In genomic region chr5:5008153-5008745, GRCm38 (mm10) we compare ENCODE assay signal across 27 mouse cellular contexts.
DNase-seq lines count a peak whose midpoint lies in the region; ATAC-seq and TF ChIP-seq lines count a peak whose summit lies in the region.
"Had no signal": no experiment of that assay in that cellular context is flagged by ENCODE, and none has a peak within 500 bp of the region (broad histone marks: within the 10 kb centered on the region; RNA-seq: fewer than 3 reads in every experiment).

No protein-coding gene starts in this region.

- TF ChIP-seq CTCF in liver, postnatal 0 days (IDR thresholded peaks at IDR 0.05; ENCODE audit: low read depth) = no peak

- no peak overlapping the region for H3K9ac ChIP-seq in midbrain, embryonic 11.5 days (ENCODE audit: low read length)
- no peak overlapping the region for H3K9ac ChIP-seq in forebrain, embryonic 14.5 days (ENCODE audit: low read length)
- H3K9ac ChIP-seq in midbrain, embryonic 13.5 days (replicated peaks) = no peak overlapping the region
- H3K9ac ChIP-seq in liver, postnatal 0 days (replicated peaks) = no peak overlapping the region
- H3K9ac ChIP-seq: embryonic facial prominence, embryonic 12.5 days; heart, embryonic 15.5 days; liver, embryonic 15.5 days had no signal

- peak overlapping the region; percentile 25 for H3K4me2 ChIP-seq in midbrain, embryonic 11.5 days
- H3K4me2 ChIP-seq in forebrain, embryonic 14.5 days (ENCODE audit: low read length) = 0 out of 2 replicates have a peak overlapping the region, but pooled peaks have one; percentile 14
- peak overlapping the region; percentile 27 for H3K4me2 ChIP-seq in midbrain, embryonic 13.5 days (replicated peaks)
- H3K4me2 ChIP-seq in liver, postnatal 0 days (ENCODE audit: low read depth, low read length) = no peak overlapping the region
- H3K4me2 ChIP-seq: embryonic facial prominence, embryonic 12.5 days; heart, embryonic 15.5 days; liver, embryonic 15.5 days had no signal

- no peak for TF ChIP-seq EP300 in liver, postnatal 0 days (IDR thresholded peaks at IDR 0.05; ENCODE audit: low read depth)

- no peaks in the 10 kb centered on the region for H3K36me3 ChIP-seq in midbrain, embryonic 11.5 days (ENCODE audit: control insufficient read depth, insufficient read depth, low read length)
- H3K36me3 ChIP-seq in midbrain, embryonic 10.5 days = peaks cover 5% of the 10 kb centered on the region; the same call in 1 of the 2 replicates
- H3K36me3 ChIP-seq in forebrain, embryonic 14.5 days (ENCODE audit: control insufficient read depth, insufficient read depth, low read length) = no peaks in the 10 kb centered on the region
- H3K36me3 ChIP-seq in midbrain, embryonic 13.5 days = peaks cover 4% of the 10 kb centered on the region; the same call in 1 of the 2 replicates
- H3K36me3 ChIP-seq in liver, postnatal 0 days (replicated peaks; ENCODE audit: insufficient read depth, low read length) = no peaks in the 10 kb centered on the region
- H3K36me3 ChIP-seq: embryonic facial prominence, embryonic 12.5 days; G1E; heart, embryonic 15.5 days; limb, embryonic 10.5 days; liver, embryonic 15.5 days had no signal

- peaks cover 11% of the 10 kb centered on the region; the same call in 1 of the 2 replicates for H3K4me1 ChIP-seq in midbrain, embryonic 11.5 days (ENCODE audit: control insufficient read depth, insufficient read depth, low read length)
- peaks cover 24% of the 10 kb centered on the region for H3K4me1 ChIP-seq in midbrain, embryonic 10.5 days
- peaks cover 10% of the 10 kb centered on the region for H3K4me1 ChIP-seq in forebrain, embryonic 14.5 days (ENCODE audit: control insufficient read depth, insufficient read depth, low read length)
- peaks cover 22% of the 10 kb centered on the region for H3K4me1 ChIP-seq in midbrain, embryonic 13.5 days (replicated peaks)
- no peaks in the 10 kb centered on the region for H3K4me1 ChIP-seq in liver, postnatal 0 days (ENCODE audit: insufficient read depth)
- H3K4me1 ChIP-seq: heart, embryonic 15.5 days; limb, embryonic 10.5 days; liver, embryonic 15.5 days had no signal

- no peaks in the 10 kb centered on the region for H3K9me3 ChIP-seq in midbrain, embryonic 11.5 days (ENCODE audit: control insufficient read depth, low read length)
- 0 out of 2 replicates have a peak, but pooled peaks cover 4% of the 10 kb centered on the region for H3K9me3 ChIP-seq in midbrain, embryonic 10.5 days (replicated peaks)
- H3K9me3 ChIP-seq in forebrain, embryonic 14.5 days (replicated peaks; ENCODE audit: control insufficient read depth, low read length) = no peaks in the 10 kb centered on the region
- H3K9me3 ChIP-seq in midbrain, embryonic 13.5 days = no peaks in the 10 kb centered on the region
- H3K9me3 ChIP-seq in liver, postnatal 0 days (ENCODE audit: low read length) = no peaks in the 10 kb centered on the region
- H3K9me3 ChIP-seq: embryonic facial prominence, embryonic 12.5 days; G1E; heart, embryonic 15.5 days; limb, embryonic 10.5 days; liver, embryonic 15.5 days had no signal

- peaks cover 46% of the 10 kb centered on the region for H3K27me3 ChIP-seq in midbrain, embryonic 11.5 days (ENCODE audit: control insufficient read depth, insufficient read depth, low read length)
- H3K27me3 ChIP-seq in midbrain, embryonic 10.5 days (ENCODE audit: low read depth, poor library complexity, severe bottlenecking) = peaks cover 81% of the 10 kb centered on the region
- H3K27me3 ChIP-seq in forebrain, embryonic 14.5 days (replicated peaks; ENCODE audit: control insufficient read depth, insufficient read depth, low read length) = no peaks in the 10 kb centered on the region
- peaks cover 54% of the 10 kb centered on the region for H3K27me3 ChIP-seq in midbrain, embryonic 13.5 days
- no peaks in the 10 kb centered on the region for H3K27me3 ChIP-seq in liver, postnatal 0 days (ENCODE audit: insufficient read depth, low read length)
- H3K27me3 ChIP-seq: CH12.LX; embryonic facial prominence, embryonic 12.5 days; heart, embryonic 15.5 days; liver, embryonic 15.5 days; Patski had no signal

- WGBS in midbrain, embryonic 11.5 days = 19% methylated on average over 4 of the region's 4 CpGs
- 37% methylated on average over 4 of the region's 4 CpGs for WGBS in midbrain, embryonic 10.5 days
- WGBS in forebrain, embryonic 14.5 days = 4% methylated on average over 4 of the region's 4 CpGs
- WGBS in midbrain, embryonic 13.5 days = 13% methylated on average over 4 of the region's 4 CpGs
- WGBS in liver, postnatal 0 days (ENCODE audit: insufficient replicate concordance) = 76% methylated on average over 4 of the region's 4 CpGs

- peak; percentile 75 for ATAC-seq in midbrain, embryonic 11.5 days (ENCODE audit: low FRiP score)
- no peak for ATAC-seq in forebrain, embryonic 14.5 days
- ATAC-seq in midbrain, embryonic 13.5 days = peak; percentile 43
- ATAC-seq in liver, postnatal 0 days = no peak
- ATAC-seq: Patski had no signal

- H3K4me3 ChIP-seq in midbrain, embryonic 11.5 days (ENCODE audit: low read depth, low read length) = no peak overlapping the region
- H3K4me3 ChIP-seq in midbrain, embryonic 10.5 days = no peak overlapping the region
- no peak overlapping the region for H3K4me3 ChIP-seq in forebrain, embryonic 14.5 days (ENCODE audit: low read depth, low read length)
- H3K4me3 ChIP-seq in midbrain, embryonic 13.5 days (replicated peaks) = 0 out of 2 replicates have a peak overlapping the region, but pooled peaks have one; percentile 2
- no peak overlapping the region for H3K4me3 ChIP-seq in liver, postnatal 0 days (ENCODE audit: low read depth, low read length)
- H3K4me3 ChIP-seq: embryonic facial prominence, embryonic 12.5 days; gastrocnemius, adult 2 months; heart, embryonic 15.5 days; limb, embryonic 10.5 days; liver, embryonic 15.5 days; myocyte had no signal

- peak; percentile 92 for DNase-seq in midbrain, embryonic 11.5 days (ENCODE audit: low spot score, missing footprints)
- no peak for DNase-seq in midbrain, embryonic 10.5 days (ENCODE audit: low spot score)
- peak; percentile 38 for DNase-seq in forebrain, embryonic 14.5 days (ENCODE audit: low spot score)
- peak; percentile 40 for DNase-seq in retina, postnatal 1 day
- no peak for DNase-seq in testis, postnatal 10 days (ENCODE audit: low spot score)
- no peak for DNase-seq in liver, postnatal 0 days
- DNase-seq: adrenal gland, adult 2 months; B cell, adult 2 months; cerebellum, adult 11-12 months; cerebellum, postnatal 25 days; gastrocnemius, adult 2 months; heart, postnatal 36 days; kidney, adult 18-20 months; kidney, postnatal 10 days; liver; lung, postnatal 4 days; right cerebral cortex, postnatal 4 days; thymus, postnatal 25 days had no signal

- no peak overlapping the region for H3K27ac ChIP-seq in midbrain, embryonic 11.5 days (ENCODE audit: low read depth, low read length)
- no peak overlapping the region; the same call in 1 of the 2 replicates for H3K27ac ChIP-seq in midbrain, embryonic 10.5 days (replicated peaks)
- no peak overlapping the region; the same call in 1 of the 2 replicates for H3K27ac ChIP-seq in forebrain, embryonic 14.5 days (ENCODE audit: low read depth, low read length)
- peak overlapping the region; percentile 69 for H3K27ac ChIP-seq in midbrain, embryonic 13.5 days
- no peak overlapping the region for H3K27ac ChIP-seq in liver, postnatal 0 days (ENCODE audit: low read depth)
- H3K27ac ChIP-seq: embryonic facial prominence, embryonic 12.5 days; gastrocnemius, adult 2 months; heart, embryonic 15.5 days; limb, embryonic 10.5 days; liver, embryonic 15.5 days had no signal

Comparison
In these comparisons a context has a peak if more than half of its experiments do, and no peak if none do; other contexts are left out.
1. DNase-seq: peak in midbrain, embryonic 11.5 days (single experiment), forebrain, embryonic 14.5 days (single experiment) and retina, postnatal 1 day (single experiment); none in midbrain, embryonic 10.5 days (single experiment), testis, postnatal 10 days (single experiment) and liver, postnatal 0 days (single experiment).
2. ATAC-seq: peak in midbrain, embryonic 11.5 days (single experiment) and midbrain, embryonic 13.5 days (single experiment); none in forebrain, embryonic 14.5 days (single experiment) and liver, postnatal 0 days (single experiment).